Mouse (Mus musculus) testis, adult 2 months (tissue): ENCODE measurements around the gene Gm20855.
"Not testable (repeated sequence)": the region's sequence is repeated elsewhere in the genome, so short reads cannot be mapped to it uniquely, and the experiment has no call there.

Source experiments
- CTCF ChIP-seq: fragments of 200-500 bp; IDR thresholded peaks from 2 replicates; pipeline ENCODE4 v1.5.1; 2012; ENCODE audit warnings: low read depth, mild to moderate bottlenecking, inconsistent platforms, low read length, moderate library complexity; ENCODE audit not compliant: control insufficient read depth, insufficient read depth, insufficient replicate concordance
- POLR2A ChIP-seq: fragments of 200-500 bp; IDR thresholded peaks from 2 replicates; pipeline ENCODE4 v1.6.1; 2012; ENCODE audit warnings: low read depth, mild to moderate bottlenecking, inconsistent platforms, low read length, moderate library complexity; ENCODE audit not compliant: control insufficient read depth

GRCm38 (mm10) chrY:35131733-35132132 is at the start of gene Gm20855:
- TF ChIP-seq CTCF, POLR2A: not testable (repeated sequence)
